Mouse (Mus musculus) hindlimb bud, embryonic 11.5 days (tissue): ENCODE results near the gene Mapk1ip1l.
"Not testable (repeated sequence)": the region's sequence is repeated elsewhere in the genome, so short reads cannot be mapped to it uniquely, and the experiment has no call there.

ENCODE experiments used
- DNase-seq: peaks from one replicate; pipeline ENCODE4 v3.0.0-alpha.2; 2012; ENCODE audit warnings: low read depth, low spot score; ENCODE audit errors: extremely low spot score

The Mapk1ip1l gene

GRCm38 (mm10) chr14:47302885-47303680 is 5.0 kb downstream of the Mapk1ip1l start:
- DNase-seq = no peak

GRCm38 (mm10) chr14:47304814-47305405 is 6.8 kb downstream of the Mapk1ip1l start:
- DNase-seq = no peak

GRCm38 (mm10) chr14:47305933-47306332 is 7.9 kb downstream of the Mapk1ip1l start:
- DNase-seq = no peak

DNA sequence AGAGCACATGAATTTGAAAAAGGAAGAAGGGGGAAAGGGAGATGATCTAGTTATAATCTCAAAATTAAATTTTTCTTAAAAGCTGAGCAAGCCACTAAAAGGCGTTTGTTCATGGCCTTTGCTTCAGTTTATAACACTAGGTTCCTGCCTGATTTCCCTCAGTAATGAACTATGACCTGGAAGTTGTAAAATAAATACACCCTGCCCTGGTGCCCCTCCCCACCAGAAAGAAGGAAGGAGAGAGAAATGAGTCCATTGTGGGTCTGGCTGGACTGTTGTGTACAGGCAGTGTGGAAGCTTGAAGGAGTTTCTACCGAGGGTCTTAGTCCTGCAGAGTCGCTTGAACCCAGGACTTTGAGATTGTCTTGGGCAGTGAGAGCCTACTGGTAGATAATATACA is 9.6 kb downstream of the Mapk1ip1l start:
- no peak for DNase-seq

GRCm38 (mm10) chr14:47309061-47309460 is 11.0 kb downstream of the Mapk1ip1l start:
- no peak for DNase-seq

DNA sequence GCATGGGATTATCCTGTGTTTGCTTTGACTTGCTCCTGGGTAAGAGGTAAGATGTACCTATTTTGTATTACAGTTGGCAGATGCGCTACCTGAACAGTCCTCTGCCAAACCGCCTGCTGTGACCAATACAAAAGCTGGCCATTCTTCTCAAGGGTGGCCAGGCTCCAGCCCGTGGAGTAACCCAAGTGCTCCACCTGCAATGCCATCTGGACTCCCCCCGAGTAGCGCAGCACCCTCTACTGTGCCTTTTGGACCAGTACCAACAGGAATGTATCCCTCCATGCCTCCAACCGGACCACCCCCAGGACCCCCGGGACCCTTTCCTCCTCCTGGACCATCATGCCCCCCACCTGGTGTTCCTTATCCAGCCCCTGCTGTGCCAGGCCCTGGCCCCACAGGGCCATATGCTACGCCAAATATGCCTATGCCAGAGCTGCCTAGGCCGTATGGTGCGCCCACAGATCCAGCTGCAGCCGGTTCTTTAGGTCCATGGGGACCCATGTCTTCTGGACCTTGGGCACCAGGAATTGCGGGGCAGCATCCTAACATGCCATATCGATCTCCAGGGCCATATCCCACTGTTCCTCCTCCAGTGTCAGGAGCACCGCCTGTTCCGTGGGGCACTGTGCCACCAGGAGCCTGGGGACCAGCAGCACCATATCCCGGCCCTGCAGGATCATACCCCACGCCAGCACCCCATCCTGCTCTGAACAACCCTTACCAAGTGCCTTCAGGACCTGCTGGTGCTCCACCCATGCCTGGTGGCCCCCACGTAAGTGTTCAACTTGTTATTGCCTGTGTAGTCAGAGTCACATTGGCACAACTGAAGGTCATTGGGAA is 12.5 kb downstream of the Mapk1ip1l start:
- no peak for DNase-seq

DNA sequence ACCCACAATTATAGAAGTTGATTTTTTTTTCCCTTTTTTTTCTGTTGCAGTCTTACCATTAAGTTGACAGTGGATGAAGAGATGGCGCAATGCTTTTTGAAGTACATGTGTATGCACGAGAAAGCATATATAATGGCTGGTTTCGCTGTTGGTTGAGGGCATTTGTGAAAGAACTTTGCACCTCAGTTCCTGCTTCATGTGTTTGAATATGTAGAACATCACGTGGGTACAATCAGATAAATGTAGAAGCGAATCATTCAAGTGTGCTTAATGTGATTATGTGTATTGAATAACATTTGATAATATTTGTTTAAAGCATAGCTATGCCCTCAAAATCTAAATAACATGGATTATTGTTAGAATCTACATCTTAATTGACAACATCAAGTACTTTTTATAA is 21.3 kb downstream of the Mapk1ip1l start:
- DNase-seq = no peak

- DNase-seq = not testable (repeated sequence)
Observed at GRCm38 (mm10) chr14:47321581-47321980, 23.5 kb downstream of the Mapk1ip1l start.

DNA sequence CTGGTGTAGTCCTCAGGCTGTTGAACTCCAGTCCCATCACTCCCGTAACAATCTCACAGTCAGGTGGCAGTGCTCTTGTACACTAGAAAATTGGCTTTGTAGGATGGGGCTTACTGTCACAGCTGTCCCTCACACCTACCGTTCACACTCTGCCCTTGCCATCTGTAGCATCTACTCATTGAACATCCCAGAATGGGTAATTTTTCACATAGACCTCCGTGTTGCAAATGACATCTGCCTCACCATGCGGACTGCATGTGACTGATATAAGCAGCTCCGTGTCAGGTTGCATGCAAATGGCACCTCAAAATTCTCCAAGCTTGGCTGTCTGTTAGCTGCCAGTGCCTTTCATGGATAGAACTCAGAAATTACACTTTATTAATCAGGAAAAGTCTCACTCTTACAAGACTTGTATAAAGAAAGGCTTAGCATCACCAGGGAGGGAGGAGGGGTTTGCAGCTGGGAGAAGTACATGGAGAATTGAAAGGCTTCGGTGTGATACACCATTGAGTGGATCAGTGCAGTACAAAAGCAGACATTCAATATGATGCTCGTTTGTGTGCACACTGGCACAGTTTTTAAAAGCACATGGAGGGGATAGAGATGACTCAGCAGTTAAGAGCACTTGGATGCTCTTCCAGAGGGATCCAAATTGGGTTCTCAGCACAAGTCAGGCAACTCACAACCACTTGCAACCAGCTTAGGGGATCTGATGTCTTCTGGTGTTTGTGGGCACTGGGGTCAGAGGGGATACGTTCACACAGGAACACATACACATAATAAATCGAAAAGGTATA is 28.1 kb downstream of the Mapk1ip1l start:
- DNase-seq = no peak

DNA sequence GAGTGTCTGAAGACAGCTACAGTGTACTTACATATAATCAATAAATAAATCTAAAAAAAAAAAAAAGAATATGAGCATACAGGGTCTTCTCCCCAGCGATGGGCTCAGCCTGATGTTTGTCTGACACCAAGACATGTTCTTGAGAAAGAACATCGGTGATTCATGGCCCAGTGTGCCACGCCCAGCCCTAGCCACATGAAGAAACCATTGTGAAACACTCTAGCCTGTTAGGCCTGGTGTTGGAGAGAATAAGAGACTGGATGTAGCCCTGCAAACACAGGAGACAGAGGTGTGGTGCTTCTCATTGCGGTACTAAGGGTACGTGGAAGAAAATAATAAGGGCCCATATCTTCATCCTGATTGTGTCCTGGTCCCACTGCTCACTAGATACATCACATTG is 29.3 kb downstream of the Mapk1ip1l start:
- DNase-seq = no peak

DNA sequence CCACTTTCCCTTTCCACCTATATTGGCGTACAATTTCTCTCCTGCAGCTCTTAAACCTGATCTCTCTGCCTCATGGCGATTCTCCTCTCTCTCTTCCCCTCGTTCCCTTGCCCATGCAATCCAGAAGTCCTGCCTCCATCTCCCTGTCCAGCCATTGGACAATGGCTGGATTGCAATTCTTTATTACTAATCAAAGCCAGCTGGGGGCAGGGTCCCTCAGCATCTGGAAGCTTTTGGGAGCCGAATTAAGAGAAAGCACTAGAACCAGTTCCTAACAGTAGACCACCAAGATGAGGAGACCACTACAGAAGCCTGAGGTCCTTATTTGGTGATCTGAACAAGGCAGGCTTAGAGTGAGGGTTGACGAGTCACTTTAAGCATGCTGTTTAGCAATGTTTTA is 33.9 kb downstream of the Mapk1ip1l start:
- no peak for DNase-seq

DNA sequence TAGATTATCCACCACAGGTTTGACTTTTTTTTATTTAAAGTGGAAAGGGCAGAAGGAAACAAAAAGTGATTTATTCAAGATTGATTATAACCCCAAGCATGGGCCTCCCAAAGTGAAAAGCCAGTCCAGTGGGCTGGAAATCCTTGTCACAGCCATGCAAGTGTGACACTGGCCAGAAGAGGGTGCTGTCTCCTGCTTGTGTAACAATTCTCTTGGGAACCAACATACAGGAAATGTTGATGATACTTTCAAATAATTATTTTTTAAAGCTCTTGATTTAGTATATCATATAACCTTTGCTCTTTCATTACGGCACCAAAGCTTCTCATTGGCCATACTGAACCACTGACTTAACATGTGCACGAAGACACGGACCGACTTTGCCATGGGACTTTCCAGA is 36.8 kb downstream of the Mapk1ip1l start:
- no peak for DNase-seq

DNA sequence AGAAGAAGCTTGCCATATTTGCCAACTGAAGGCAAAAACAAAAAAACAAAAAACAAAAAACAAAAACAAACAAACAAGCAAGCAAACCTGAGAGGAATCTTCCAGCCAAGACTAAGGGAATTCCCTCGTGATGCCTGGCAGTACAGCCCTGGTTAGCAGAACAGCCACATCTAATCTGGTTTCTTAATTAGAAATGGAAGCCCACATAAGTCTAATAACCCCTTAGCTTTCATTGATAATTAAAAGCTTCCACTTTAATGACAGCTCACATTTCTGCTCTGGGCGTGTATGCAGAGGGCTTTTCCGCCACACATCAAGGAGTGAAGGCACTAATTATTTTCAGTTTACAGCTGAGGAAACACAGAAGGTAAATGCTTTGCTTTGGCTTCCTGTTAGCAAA is 37.2 kb downstream of the Mapk1ip1l start:
- no peak for DNase-seq

DNA sequence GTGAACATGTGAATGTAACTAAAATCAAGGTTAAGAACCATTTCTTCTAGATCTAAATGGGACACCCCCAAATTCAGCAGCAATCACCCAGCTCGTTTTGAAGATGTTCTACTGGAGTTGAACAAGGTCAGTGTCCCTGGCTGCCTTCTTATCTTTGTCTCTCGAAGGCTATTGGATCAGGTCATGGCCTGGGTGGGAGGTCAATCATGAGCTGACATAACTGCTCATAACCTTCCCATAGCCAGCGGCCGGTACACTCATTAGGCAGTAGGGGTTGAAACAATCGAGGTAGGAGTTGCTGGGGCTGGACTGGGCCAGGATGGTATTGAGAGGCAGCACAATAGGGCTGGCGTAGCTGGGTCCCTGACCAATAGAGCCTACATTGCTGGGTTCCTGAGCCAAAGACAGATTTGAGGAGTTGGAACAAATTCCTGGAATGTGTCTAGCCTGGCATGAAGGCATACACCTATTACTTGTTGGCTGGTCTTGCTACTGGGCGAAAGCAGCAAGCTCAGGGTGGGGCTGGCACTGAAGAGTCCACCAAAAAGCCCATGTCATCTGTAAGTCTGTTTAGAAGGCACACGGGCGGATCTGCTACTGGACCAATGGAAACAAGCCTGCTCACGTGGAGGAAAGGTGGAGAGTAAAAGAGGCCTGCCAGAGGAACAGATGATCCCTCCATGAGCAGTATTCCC is 42.3 kb downstream of the Mapk1ip1l start:
- no peak for DNase-seq

DNA sequence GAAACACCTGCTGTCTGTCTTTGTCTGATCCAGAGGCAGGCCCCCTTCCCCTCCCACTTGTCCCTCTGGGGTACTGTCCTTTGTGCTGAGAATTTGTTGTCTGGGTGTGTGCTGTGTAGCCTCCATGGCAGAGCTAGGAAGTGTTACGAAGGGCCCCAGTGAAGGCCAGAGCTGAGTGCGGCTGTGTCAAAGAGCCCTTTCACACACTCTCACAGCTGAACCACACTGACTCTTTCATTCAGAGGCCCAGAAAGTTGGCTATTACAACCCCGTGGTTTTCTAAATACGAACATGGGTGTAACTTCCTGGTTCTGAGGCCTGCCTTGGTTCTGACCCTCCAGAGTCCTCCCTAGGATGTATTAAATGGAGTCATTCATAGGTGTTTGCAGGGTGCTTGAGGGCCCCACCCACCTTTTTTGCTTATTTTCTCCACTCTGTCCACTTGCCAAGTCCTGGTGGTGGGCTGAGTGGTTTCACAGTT is 43.8 kb downstream of the Mapk1ip1l start:
- DNase-seq = no peak

- DNase-seq = no peak
Observed at GRCm38 (mm10) chr14:47346715-47347114, 48.6 kb downstream of the Mapk1ip1l start.

DNA sequence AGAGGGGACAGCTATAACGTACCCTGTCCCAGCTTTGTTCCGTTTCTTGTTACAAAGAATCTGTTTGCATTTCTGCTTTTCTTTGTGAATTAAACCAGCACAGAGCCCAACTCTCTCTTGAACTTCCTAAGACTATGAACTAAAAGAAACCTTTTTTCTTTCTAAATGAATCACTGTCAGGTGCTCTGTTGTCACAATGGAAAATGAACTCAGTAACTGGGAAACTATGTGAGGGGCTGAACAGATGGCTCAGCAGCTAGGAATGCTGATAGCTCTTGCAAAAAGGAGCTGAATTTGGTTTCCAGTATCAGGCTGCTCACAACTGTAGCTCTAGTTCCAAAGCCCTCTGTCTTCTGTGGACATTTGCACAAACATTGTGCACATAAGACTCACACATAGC is 52.9 kb downstream of the Mapk1ip1l start:
- no peak for DNase-seq

DNA sequence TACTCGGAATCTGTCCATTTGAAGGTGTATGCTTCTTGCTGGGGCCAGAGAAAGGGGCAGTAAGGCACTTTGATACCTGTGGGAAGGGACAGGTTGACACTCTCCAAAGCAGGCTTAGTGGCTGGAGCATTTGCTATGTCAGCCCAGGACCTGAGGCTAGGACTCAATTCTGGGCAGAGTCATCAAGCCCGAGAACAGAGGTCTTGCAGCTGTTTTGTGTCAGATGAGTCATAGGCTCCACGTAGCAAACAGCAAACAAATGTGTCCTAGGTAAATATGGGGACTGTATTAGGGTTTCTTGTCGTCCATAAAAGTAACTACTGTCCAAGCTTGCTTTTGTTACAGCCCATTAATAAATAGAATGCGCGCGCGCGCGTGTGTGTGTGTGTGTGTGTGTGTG is 54.2 kb downstream of the Mapk1ip1l start:
- no peak for DNase-seq

- DNase-seq = no peak
Observed at GRCm38 (mm10) chr14:47353240-47353639, 55.2 kb downstream of the Mapk1ip1l start.

DNA sequence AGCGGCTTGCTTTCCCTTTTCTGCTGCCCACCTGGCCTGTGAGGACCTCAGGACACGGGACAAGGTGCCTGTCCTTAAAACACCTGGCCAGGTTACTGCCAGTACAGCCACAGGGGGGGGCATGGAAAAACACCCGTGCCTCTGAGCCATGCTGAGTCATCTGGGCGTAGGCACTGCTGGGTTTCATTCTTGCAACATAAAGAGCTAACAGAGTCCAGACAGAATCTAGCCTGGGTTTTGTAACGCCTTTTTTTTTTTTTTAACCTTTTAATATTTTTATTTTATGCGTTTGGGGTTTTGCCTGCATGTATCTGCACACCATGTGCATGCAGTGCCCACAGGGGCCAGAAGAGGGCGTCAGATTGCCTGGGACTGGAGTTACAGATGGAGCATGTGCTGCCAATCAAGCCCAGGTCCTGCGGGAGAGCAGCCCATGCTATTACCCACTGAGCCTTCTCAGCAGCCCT is 56.1 kb downstream of the Mapk1ip1l start:
- no peak for DNase-seq
